ENCODE assay signal across 10 mouse cellular contexts in the genomic region with DNA sequence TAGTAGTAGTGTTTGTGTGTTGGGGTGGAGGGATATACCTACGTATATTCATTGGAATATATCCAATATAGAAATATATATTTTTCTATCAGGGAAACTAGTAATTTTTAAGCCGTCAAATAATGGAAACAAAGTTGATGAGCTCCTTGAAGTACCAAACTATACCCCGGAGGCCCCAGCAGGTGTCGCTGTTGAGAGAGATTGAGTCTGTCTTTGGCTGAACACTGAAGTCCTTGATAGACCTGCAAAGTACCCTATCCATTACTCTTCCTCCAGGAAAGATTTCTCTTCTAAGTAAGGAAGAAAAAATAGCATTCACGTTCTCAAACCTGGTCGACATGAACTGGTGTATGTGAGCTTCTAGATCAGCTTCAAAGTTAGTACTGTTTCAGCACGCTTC. TPM values are rescaled to one million over a fixed set of nuclear protein-coding genes. Genes with fewer than 3 reads are reported as not detected.
DNase-seq lines count a peak whose midpoint lies in the region; ATAC-seq and TF ChIP-seq lines count a peak whose summit lies in the region.
"Had no signal": no experiment of that assay in that cellular context is flagged by ENCODE, and none has a peak within 500 bp of the region (broad histone marks: within the 10 kb centered on the region; RNA-seq: fewer than 3 reads in every experiment).

No protein-coding gene starts in this region.

- no peak overlapping the region for H3K4me2 ChIP-seq in kidney, embryonic 15.5 days
- H3K4me2 ChIP-seq: embryonic facial prominence, embryonic 12.5 days had no signal

- H3K9me3 ChIP-seq in kidney, embryonic 15.5 days (replicated peaks), result no peaks in the 10 kb centered on the region
- H3K9me3 ChIP-seq: embryonic facial prominence, embryonic 12.5 days had no signal

- intact Hi-C loops in heart, postnatal 36 days (cut with DNase I), result loop anchor here (1.0 kb wide), 1 partner anchor 419 kb away; no protein-coding TSS in a partner anchor
- intact Hi-C loops in left cerebral cortex, postnatal 10 days (cut with DNase I), result no loop called here

- TF ChIP-seq CTCF in thymus, adult 2 months (IDR thresholded peaks at IDR 0.05; ENCODE audit: borderline replicate concordance, control insufficient read depth, extremely low read depth, insufficient read depth, low read length, poor library complexity), result no peak

- H3K27me3 ChIP-seq in kidney, embryonic 15.5 days, result no peaks in the 10 kb centered on the region; the same call in 1 of the 2 replicates
- H3K27me3 ChIP-seq in thymus, adult 2 months (ENCODE audit: control insufficient read depth, insufficient read depth, low read length), result no peaks in the 10 kb centered on the region
- H3K27me3 ChIP-seq: embryonic facial prominence, embryonic 12.5 days had no signal

- H3K4me3 ChIP-seq in kidney, embryonic 15.5 days (replicated peaks), result no peak overlapping the region
- H3K4me3 ChIP-seq in thymus, adult 2 months (ENCODE audit: control insufficient read depth, insufficient read depth, low read length), result no peak overlapping the region
- H3K4me3 ChIP-seq: embryonic facial prominence, embryonic 12.5 days had no signal

- H3K27ac ChIP-seq in kidney, embryonic 15.5 days, result no peak overlapping the region
- no peak overlapping the region for H3K27ac ChIP-seq in thymus, adult 2 months (ENCODE audit: control insufficient read depth, insufficient read depth, low read length)
- H3K27ac ChIP-seq: embryonic facial prominence, embryonic 12.5 days; macrophage had no signal

- no peak overlapping the region for H3K9ac ChIP-seq in kidney, embryonic 15.5 days
- H3K9ac ChIP-seq: embryonic facial prominence, embryonic 12.5 days had no signal

- H3K4me1 ChIP-seq in kidney, embryonic 15.5 days, result 0 out of 2 replicates have a peak, but pooled peaks cover 2% of the 10 kb centered on the region
- H3K4me1 ChIP-seq in thymus, adult 2 months (replicated peaks; ENCODE audit: control insufficient read depth, insufficient read depth, low read length), result peaks cover 16% of the 10 kb centered on the region
- H3K4me1 ChIP-seq: embryonic facial prominence, embryonic 12.5 days had no signal

- 24% methylated on average over 7 of the region's 7 CpGs for WGBS in kidney, embryonic 15.5 days
- WGBS in thymus, adult 2 months, result 24% methylated on average over 7 of the region's 7 CpGs

- DNase-seq in kidney, adult 11 months, result peak; percentile 34
- DNase-seq in adrenal gland, postnatal 10 days, result peak; percentile 85
- DNase-seq in embryo, embryonic 10.5 days (ENCODE audit: low spot score), result peak; percentile 88
- peak; percentile 75 to 83 for DNase-seq in heart, postnatal 36 days
- DNase-seq in left cerebral cortex, postnatal 10 days (ENCODE audit: extremely low spot score in 1 of 2, low spot score in 2 of 2), result peak; percentile 52 to 77
- DNase-seq in natural killer cell, adult 2 months (ENCODE audit: low spot score in 2 of 2), result peak; percentile 31 to 69
- DNase-seq in thymus, adult 2 months, result peak; percentile 70

- no peak for TF ChIP-seq POLR2A in thymus, adult 2 months (IDR thresholded peaks at IDR 0.05; ENCODE audit: control insufficient read depth, extremely low read depth, insufficient read depth, low read length, poor library complexity)

- no peak for ATAC-seq in kidney, embryonic 15.5 days (replicated peaks; ENCODE audit: low FRiP score)

- H3K36me3 ChIP-seq in kidney, embryonic 15.5 days, result no peaks in the 10 kb centered on the region
- no peaks in the 10 kb centered on the region for H3K36me3 ChIP-seq in thymus, adult 2 months (ENCODE audit: control insufficient read depth, insufficient read depth, low read length)
- H3K36me3 ChIP-seq: embryonic facial prominence, embryonic 12.5 days had no signal

RNA-seq across cellular contexts. Expression of a gene that starts 12.0 kb away (rescaled TPM):
- polyA plus RNA-seq in kidney, embryonic 15.5 days (2015; fragmentation: Nextera tagmentation; extraction: Ambion mirVana), result 47.0 and 48.3 TPM in 2 replicates
- 10 to 100 TPM; 33.8 to 40.6 TPM for total RNA-seq in adrenal gland, postnatal 10 days (2021)
- 10 to 100 TPM; 54.1 to 55.3 TPM for total RNA-seq in heart, postnatal 36 days (2021)
- 10 to 100 TPM; 33.1 to 34.8 TPM for total RNA-seq in left cerebral cortex, postnatal 10 days (2021)
- polyA plus RNA-seq in thymus, adult 2 months (2012; rRNA removed), result 22.3 and 26.8 TPM in 2 replicates

RNA-seq across cellular contexts. Expression of a gene that starts 12.3 kb away (rescaled TPM):
- 108 and 113 TPM in 2 replicates for polyA plus RNA-seq in kidney, embryonic 15.5 days (2015; fragmentation: Nextera tagmentation; extraction: Ambion mirVana)
- 10 to 100 TPM; 24.4 to 28.7 TPM for total RNA-seq in adrenal gland, postnatal 10 days (2021)
- total RNA-seq in heart, postnatal 36 days (2021), result 10 to 100 TPM; 48.1 to 57.9 TPM
- 10 to 100 TPM; 39.1 to 43.8 TPM for total RNA-seq in left cerebral cortex, postnatal 10 days (2021)
- 10.5 and 18.7 TPM in 2 replicates for polyA plus RNA-seq in thymus, adult 2 months (2012; rRNA removed)

Comparison
In these comparisons a context has a peak if more than half of its experiments do, and no peak if none do; other contexts are left out.
1. DNase-seq: peak in every context shown above with its lines; median percentile 88 in embryo, embryonic 10.5 days; 85 in adrenal gland, postnatal 10 days; 79 in heart, postnatal 36 days; 70 in thymus, adult 2 months; 64 in left cerebral cortex, postnatal 10 days; 50 in natural killer cell, adult 2 months; 34 in kidney, adult 11 months.